Mouse (Mus musculus) testis, adult 2 months (tissue): ENCODE measurements around the gene Usp42. TPM values are rescaled to one million over a fixed set of nuclear protein-coding genes. Genes with fewer than 3 reads are reported as not detected.

Source experiments
- H3K27ac ChIP-seq: fragments of 200-500 bp; 2 replicates; pipeline ENCODE4 v1.5.1; 2012; ENCODE audit warnings: low read depth, low read length; ENCODE audit not compliant: control insufficient read depth, insufficient read depth
- H3K27me3 ChIP-seq: fragments of 200-500 bp; 2 replicates; pipeline ENCODE4 v1.6.1; 2012; ENCODE audit warnings: mild to moderate bottlenecking, low read length, moderate library complexity; ENCODE audit not compliant: control insufficient read depth, insufficient read depth
- H3K36me3 ChIP-seq: fragments of 200-500 bp; 2 replicates; pipeline ENCODE4 v1.6.1; 2012; ENCODE audit warnings: mild to moderate bottlenecking, low read length; ENCODE audit not compliant: control insufficient read depth, insufficient read depth
- H3K4me1 ChIP-seq: fragments of 200-500 bp; 2 replicates; pipeline ENCODE4 v1.6.1; 2012; ENCODE audit warnings: low read length; ENCODE audit not compliant: control insufficient read depth, insufficient read depth
- H3K4me3 ChIP-seq: fragments of 200-500 bp; 2 replicates; pipeline ENCODE4 v1.5.1; 2012; ENCODE audit warnings: low read depth, mild to moderate bottlenecking, low read length, moderate library complexity, mixed read lengths; ENCODE audit not compliant: control insufficient read depth
- CTCF ChIP-seq: fragments of 200-500 bp; IDR thresholded peaks from 2 replicates; pipeline ENCODE4 v1.5.1; 2012; ENCODE audit warnings: low read depth, mild to moderate bottlenecking, inconsistent platforms, low read length, moderate library complexity; ENCODE audit not compliant: control insufficient read depth, insufficient read depth, insufficient replicate concordance
- POLR2A ChIP-seq: fragments of 200-500 bp; IDR thresholded peaks from 2 replicates; pipeline ENCODE4 v1.6.1; 2012; ENCODE audit warnings: low read depth, mild to moderate bottlenecking, inconsistent platforms, low read length, moderate library complexity; ENCODE audit not compliant: control insufficient read depth
- polyA plus RNA-seq: library from polyadenylated mRNA; depleted of rRNA; stranded (reverse); fragments of >200 nt; gene quantifications from 2 replicates; pipeline ENCODE4 v1.2.3, GENCODE M21; 2012

Usp42 gene
- polyA plus RNA-seq, 1 experiment = 35.8 TPM

GRCm38 (mm10) chr5:143705659-143705982, 26.5 kb downstream of the Usp42 start:
- Histone ChIP-seq H3K4me3 (no peak overlapping the region), H3K36me3 (no peaks in the 10 kb centered on the region), H3K27ac (no peak overlapping the region), H3K4me1 (no peaks in the 10 kb centered on the region), H3K27me3 (no peaks in the 10 kb centered on the region)
- TF ChIP-seq POLR2A = no peak
- TF ChIP-seq CTCF = no peak

GRCm38 (mm10) chr5:143704875-143705658, 27.0 kb downstream of the Usp42 start:
- Histone ChIP-seq H3K27me3 (no peaks in the 10 kb centered on the region), H3K36me3 (no peaks in the 10 kb centered on the region), H3K4me3 (no peak overlapping the region), H3K27ac (no peak overlapping the region), H3K4me1 (peaks cover 2% of the 10 kb centered on the region; the same call in 1 of the 2 replicates)
- TF ChIP-seq CTCF = no peak
- TF ChIP-seq POLR2A = no peak

GRCm38 (mm10) chr5:143701074-143701473, 31.0 kb downstream of the Usp42 start:
- Histone ChIP-seq H3K4me1 (peaks cover 2% of the 10 kb centered on the region; the same call in 1 of the 2 replicates), H3K27me3 (no peaks in the 10 kb centered on the region), H3K36me3 (peaks cover 1% of the 10 kb centered on the region), H3K4me3 (no peak overlapping the region), H3K27ac (no peak overlapping the region)
- TF ChIP-seq POLR2A (no peak), CTCF (no peak)

- Histone ChIP-seq H3K27me3 (no peaks in the 10 kb centered on the region), H3K4me1 (peaks cover 2% of the 10 kb centered on the region; the same call in 1 of the 2 replicates), H3K36me3 (peaks cover 1% of the 10 kb centered on the region), H3K4me3 (no peak overlapping the region), H3K27ac (no peak overlapping the region)
- TF ChIP-seq CTCF (no peak), POLR2A (no peak)
Measured at GRCm38 (mm10) chr5:143700247-143700646, 31.8 kb downstream of the Usp42 start.

GRCm38 (mm10) chr5:143698454-143698853, 33.6 kb downstream of the Usp42 start:
- H3K4me1 ChIP-seq = peaks cover 2% of the 10 kb centered on the region; the same call in 1 of the 2 replicates
- TF ChIP-seq POLR2A = no peak
- no peak for TF ChIP-seq CTCF

GRCm38 (mm10) chr5:143696323-143696722, 35.8 kb downstream of the Usp42 start:
- TF ChIP-seq CTCF = no peak
- TF ChIP-seq POLR2A = no peak
- H3K4me1 ChIP-seq = peaks cover 2% of the 10 kb centered on the region; the same call in 1 of the 2 replicates
- peaks cover 1% of the 10 kb centered on the region for H3K36me3 ChIP-seq
- no peak overlapping the region for H3K4me3 ChIP-seq
- H3K27ac ChIP-seq = no peak overlapping the region
- H3K27me3 ChIP-seq = no peaks in the 10 kb centered on the region

More at GRCm38 (mm10) chr5:143698454-143698853, 33.6 kb downstream of the Usp42 start:
- Histone ChIP-seq H3K27me3 (no peaks in the 10 kb centered on the region), H3K27ac (no peak overlapping the region), H3K4me3 (no peak overlapping the region), H3K36me3 (peaks cover 1% of the 10 kb centered on the region)

GRCm38 (mm10) chr5:143690926-143691325, 41.2 kb downstream of the Usp42 start:
- Histone ChIP-seq H3K27me3 (no peaks in the 10 kb centered on the region), H3K4me3 (no peak overlapping the region), H3K36me3 (no peaks in the 10 kb centered on the region; the same call in 1 of the 2 replicates), H3K27ac (no peak overlapping the region), H3K4me1 (no peaks in the 10 kb centered on the region)
- TF ChIP-seq POLR2A (no peak), CTCF (no peak)
